Mouse (Mus musculus) cortical plate, adult 2 months (tissue): ENCODE measurements at regions not wholly inside any gene's neighbourhood (a gene's known extent, or its start where the extent isn't known, plus 50 kb on each side); places are given as distances from the start of the nearest gene placed in this dataset.

Source experiments
- H3K27ac ChIP-seq: fragments of 200-500 bp; 2 replicates; pipeline ENCODE4 v1.5.1; 2012; ENCODE audit warnings: low read length, control low read depth, inconsistent platforms; ENCODE audit not compliant: insufficient read depth
- H3K4me1 ChIP-seq: fragments of 200-500 bp; 2 replicates; pipeline ENCODE4 v1.6.1; 2011; ENCODE audit warnings: low read length; ENCODE audit not compliant: control insufficient read depth, insufficient read depth
- H3K4me3 ChIP-seq: fragments of 200-500 bp; 2 replicates; pipeline ENCODE4 v1.5.1; 2011; ENCODE audit warnings: mild to moderate bottlenecking, low read length, control low read depth; ENCODE audit not compliant: insufficient read depth
- CTCF ChIP-seq: fragments of 200-500 bp; IDR thresholded peaks from 2 replicates; pipeline ENCODE4 v1.5.1; 2011; ENCODE audit warnings: mild to moderate bottlenecking, control low read depth, low read length; ENCODE audit not compliant: insufficient read depth; ENCODE audit errors: extremely low read depth
- POLR2A ChIP-seq: fragments of 200-500 bp; IDR thresholded peaks from 2 replicates; pipeline ENCODE4 v1.6.1; 2011; ENCODE audit warnings: mild to moderate bottlenecking, low read length, control low read depth; ENCODE audit not compliant: insufficient read depth; ENCODE audit errors: extremely low read depth

GRCm38 (mm10) chr1:97555565-97555955 lies 106.3 kb downstream of the D1Ertd622e start:
- no peak for TF ChIP-seq CTCF
- TF ChIP-seq POLR2A: no peak
- H3K4me3 ChIP-seq: no peak overlapping the region
- H3K27ac ChIP-seq: no peak overlapping the region
- peaks cover 8% of the 10 kb centered on the region for H3K4me1 ChIP-seq

GRCm38 (mm10) chr1:97554936-97555564 lies 106.8 kb downstream of the D1Ertd622e start:
- H3K4me3 ChIP-seq: no peak overlapping the region
- peaks cover 8% of the 10 kb centered on the region for H3K4me1 ChIP-seq
- H3K27ac ChIP-seq: no peak overlapping the region
- TF ChIP-seq CTCF (no peak), POLR2A (no peak)

DNA sequence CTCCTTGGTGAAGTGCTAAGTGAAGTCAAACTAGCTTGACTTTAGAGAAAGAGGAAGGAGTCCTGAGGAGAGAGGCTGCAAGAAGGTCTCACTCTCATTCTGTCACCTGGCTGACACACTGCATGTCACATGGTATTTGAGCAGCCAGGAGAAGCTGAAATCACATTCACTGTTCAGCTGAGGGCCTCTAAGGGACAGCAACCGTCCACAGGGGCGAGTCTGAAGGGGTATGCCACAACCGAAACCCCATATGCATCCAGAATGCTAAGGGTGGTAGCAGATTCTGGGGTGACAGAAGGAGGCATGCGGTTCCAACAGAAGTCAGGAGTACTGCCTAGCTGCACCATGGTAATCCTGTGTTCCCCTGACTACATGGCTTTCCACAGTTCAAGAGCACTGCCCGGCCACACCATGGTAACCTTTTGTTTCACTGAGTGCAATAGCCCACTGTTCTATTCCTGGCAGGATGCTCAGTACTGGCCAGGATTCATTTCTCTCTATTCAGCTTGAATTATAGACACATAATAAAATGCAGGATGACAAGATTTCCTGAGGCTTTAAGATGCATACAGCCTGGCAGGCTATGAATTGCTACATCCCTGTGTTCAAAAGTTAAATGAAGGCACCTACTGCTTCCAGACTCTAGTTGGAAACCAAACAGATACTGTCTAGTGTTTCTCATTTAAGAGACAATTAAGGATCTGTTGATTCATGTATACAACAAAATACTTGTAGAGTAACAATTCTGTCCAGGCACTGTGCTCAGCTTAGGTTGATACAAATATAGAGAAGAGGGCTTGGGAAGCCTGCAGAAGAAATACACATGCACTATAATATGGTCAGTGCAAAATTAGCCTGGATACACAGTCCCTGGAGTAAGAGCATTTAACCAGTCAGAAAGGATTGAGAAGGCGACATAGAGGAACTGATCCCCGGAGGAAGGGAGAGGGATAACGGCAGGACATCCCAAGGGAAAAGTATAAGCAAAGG lies 108.1 kb downstream of the D1Ertd622e start:
- Histone ChIP-seq H3K4me3 (no peak overlapping the region), H3K27ac (peak overlapping the region; percentile 43), H3K4me1 (peaks cover 8% of the 10 kb centered on the region)
- TF ChIP-seq CTCF (no peak), POLR2A (no peak)

DNA sequence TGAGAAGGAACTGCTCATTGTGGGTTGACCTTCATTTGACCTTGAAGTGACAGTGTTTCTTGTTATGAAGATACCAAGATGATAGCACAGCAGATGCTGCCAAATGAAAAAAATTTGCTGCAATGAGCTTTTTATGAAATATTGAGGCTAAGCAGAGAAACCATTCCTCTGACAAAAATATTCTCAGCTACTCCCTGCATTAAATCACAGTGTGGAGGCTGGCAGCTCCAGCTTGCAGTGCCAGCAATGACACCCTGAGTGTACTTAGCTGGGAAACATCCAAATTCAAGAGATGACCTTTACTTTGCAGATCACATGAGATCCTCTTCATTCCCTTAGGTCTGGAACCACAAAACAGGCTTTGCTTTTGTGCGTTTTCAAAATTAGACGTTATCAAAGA lies 109.0 kb downstream of the D1Ertd622e start:
- TF ChIP-seq CTCF (no peak), POLR2A (no peak)
- Histone ChIP-seq H3K4me1 (peaks cover 8% of the 10 kb centered on the region), H3K4me3 (no peak overlapping the region), H3K27ac (peak overlapping the region; percentile 43)

GRCm38 (mm10) chr1:97541162-97541493 lies 120.7 kb downstream of the D1Ertd622e start:
- Histone ChIP-seq H3K27ac (no peak overlapping the region), H3K4me1 (no peaks in the 10 kb centered on the region), H3K4me3 (no peak overlapping the region)
- TF ChIP-seq POLR2A: no peak
- no peak for TF ChIP-seq CTCF

GRCm38 (mm10) chr1:97540291-97541161 lies 121.3 kb downstream of the D1Ertd622e start:
- TF ChIP-seq POLR2A: no peak
- TF ChIP-seq CTCF: no peak
- H3K4me1 ChIP-seq: no peaks in the 10 kb centered on the region
- H3K4me3 ChIP-seq: no peak overlapping the region
- no peak overlapping the region for H3K27ac ChIP-seq

DNA sequence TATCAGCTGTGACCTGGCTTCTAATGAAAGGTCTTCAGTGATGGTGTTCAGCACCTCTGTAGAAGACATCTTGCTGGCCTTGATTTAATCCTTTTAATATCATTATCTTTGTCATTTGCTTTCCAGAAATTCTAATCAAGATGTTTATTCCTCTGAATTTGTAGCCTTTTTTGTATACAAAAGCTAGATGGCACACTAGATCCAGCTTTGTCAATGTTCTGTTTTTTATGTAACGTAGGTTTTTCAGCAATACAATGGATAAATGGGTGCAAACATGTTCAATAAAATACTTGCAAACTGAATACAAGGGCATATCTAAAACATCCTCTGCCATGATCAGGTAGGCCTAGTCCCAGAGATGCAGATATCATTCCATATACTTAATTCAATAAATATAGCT lies 165.0 kb downstream of the D1Ertd622e start:
- H3K4me1 ChIP-seq: no peaks in the 10 kb centered on the region
- H3K27ac ChIP-seq: no peak overlapping the region
- no peak overlapping the region for H3K4me3 ChIP-seq
- TF ChIP-seq CTCF (no peak), POLR2A (no peak)

DNA sequence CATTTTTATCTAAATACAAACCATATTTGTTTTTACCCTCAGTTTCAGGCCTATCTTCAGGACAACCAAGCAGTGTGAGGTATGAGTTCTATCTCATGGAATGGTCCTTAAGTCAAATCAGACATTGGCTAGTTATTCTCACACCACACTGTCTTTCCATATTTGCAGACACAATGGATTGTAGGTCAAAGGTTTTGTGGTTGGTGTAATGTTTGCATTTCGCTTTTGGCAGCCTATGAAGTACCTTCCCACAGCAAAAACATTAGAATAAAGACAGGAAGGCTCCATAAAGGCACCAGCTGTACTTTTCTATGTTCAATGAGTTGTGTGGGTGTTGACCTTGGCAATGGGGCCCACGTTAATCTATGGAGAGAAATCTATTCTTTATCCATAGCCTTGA lies 182.0 kb downstream of the D1Ertd622e start:
- Histone ChIP-seq H3K4me3 (no peak overlapping the region), H3K4me1 (no peaks in the 10 kb centered on the region), H3K27ac (no peak overlapping the region)
- TF ChIP-seq CTCF (no peak), POLR2A (no peak)
